Mouse (Mus musculus): Measurements from ENCODE around the gene Fam205a4.
"Not testable (repeated sequence)": the region's sequence is repeated elsewhere in the genome, so short reads cannot be mapped to it uniquely, and the experiment has no call there.

Gene Fam205a4

DNA sequence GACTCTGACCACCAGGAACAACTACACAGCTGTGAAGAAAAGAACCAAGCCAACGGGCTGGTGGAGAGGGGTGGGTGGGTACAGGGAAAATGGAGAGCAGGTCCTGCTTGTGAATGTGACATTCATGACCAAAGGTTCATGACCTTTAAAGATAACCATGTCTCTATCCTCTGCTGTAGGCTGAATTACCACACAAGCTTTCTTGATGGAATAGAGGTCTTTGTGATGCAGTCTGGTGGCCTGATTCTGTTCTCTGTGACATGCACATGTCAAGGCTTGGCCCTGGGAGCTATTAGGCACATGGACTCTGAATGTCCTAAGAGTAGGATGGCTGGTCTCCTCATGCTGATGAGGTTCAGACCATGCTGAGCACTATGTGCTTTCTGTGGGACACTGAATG lies at the start of gene Fam205a4:
TSS of gene Fam205a4 (plus strand) at position 301 of the 400 bp plus-strand sequence.
- in situ Hi-C loops (cut with MboI, MseI), result not testable (repeated sequence)

DNA sequence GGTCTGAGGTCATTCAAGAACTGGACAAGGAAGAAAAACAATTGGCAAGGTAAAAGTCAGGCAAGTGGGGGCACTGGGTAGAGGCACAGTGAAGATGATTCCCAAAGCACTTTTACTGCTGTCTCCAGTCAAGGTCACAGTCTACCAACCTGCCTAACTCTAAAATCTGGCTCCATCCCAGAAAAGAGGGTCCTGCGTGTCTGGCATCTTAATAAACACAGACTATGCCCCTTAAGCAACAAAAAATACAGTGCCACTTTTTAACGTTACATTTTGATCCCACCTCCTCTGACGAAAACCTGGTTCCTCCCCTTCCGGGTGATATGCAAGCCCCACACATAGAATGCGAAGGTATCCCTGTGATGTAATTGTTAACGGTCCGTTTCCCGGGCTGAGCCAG lies 24.6 kb upstream of the Fam205a4 start, which contains the start of gene Gm20878:
TSS of gene Gm20878 (plus strand) at position 301 of the 400 bp plus-strand sequence.
- in situ Hi-C loops (cut with MboI, MseI), result not testable (repeated sequence)
